Mouse (Mus musculus) ZHBTc4 (cell line): ENCODE measurements around the gene Vasn.
"Not testable (repeated sequence)": the region's sequence is repeated elsewhere in the genome, so short reads cannot be mapped to it uniquely, and the experiment has no call there.

ENCODE experiments used
- DNase-seq: peaks from one replicate; pipeline ENCODE4 v3.0.0-alpha.2; 2011; ENCODE audit warnings: low read depth, low spot score

Gene Vasn

DNA sequence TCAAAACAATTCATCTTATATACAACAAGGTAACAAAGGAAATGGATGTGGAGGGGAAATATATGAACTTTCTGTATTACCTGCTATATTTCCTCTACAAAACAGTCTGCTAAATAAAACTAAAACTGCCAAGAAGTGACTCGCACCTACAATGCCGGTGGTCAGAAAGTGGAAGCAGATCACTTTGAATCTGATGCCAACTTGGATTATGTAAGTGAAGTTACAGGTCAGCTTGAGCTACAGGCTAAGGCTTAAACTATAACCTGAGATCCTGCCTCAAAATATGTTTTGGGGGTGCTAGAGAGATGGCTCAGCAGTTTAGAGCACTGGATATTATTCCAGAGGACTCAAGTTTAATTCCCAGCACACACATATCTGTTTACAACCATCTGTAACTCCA is 26.0 kb downstream of the Vasn start:
- DNase-seq, result no peak

DNA sequence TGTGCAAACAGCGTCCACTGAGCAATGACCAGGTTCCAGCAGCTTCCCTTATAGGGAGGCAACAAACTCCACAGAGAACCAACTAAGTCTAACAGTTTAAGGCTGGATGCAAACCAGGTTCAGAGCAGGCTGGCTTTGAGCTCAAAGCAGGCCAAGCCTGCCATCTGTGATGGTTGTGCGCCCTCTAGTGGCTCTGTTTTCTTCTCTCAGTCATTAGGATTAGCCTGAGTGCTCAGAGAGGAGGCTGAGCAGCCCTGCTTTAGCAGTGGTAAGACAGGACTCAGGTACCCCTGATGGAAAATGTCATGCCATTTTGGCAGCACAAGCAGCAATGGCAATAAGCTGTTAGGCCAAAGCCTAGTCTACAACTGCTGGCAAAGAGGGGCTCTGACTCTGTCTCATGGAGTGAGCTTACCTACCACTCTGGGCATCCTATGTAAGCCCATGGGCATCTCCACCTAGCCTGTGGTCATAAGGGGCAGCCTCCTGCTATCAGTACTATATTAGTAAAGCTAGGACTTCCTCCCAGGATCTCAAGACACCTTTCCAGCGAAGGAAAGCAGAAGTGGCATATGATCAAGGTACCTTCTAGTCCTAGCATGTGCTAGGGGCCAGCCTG is 27.6 kb downstream of the Vasn start:
- peak; percentile 86 for DNase-seq

DNA sequence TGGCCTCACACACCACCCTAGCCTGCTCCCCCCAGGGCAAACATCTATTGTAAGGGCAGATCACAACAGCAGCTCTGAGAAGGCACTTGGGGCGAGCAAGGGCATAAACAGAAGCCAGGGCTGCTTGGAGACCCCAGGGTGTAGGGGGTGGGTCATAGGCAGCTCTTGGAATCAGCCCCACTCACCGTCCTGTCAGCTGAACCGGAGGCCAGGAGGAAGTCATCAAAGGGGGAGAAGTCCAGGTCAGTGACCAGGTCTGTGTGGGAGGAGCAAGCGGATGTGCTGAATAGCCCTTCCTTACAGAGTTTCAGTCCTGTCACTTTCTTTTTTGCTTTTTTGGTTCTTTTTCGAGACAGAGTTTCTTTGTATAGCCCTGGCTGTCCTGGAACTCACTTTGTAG is 30.6 kb downstream of the Vasn start:
- no peak for DNase-seq

DNA sequence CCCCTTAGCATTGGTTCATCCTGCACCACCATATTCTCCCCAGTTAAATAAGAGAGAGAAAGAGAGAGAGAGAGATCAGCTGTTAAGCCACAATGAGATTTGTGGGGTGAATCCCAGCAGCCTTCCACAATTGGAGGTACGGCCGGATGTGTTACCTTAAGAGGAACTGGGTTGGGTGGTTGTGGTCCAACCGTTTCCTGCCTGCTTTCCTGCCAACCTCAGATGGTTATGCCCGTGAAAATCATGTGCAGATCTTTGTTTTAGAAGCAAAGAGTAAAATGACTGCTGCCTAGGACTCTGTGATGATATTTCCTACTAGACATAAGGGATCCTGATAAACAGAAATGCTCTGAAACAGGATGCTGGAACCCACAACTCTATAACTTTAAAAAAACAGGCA is 34.4 kb downstream of the Vasn start:
- no peak for DNase-seq

DNA sequence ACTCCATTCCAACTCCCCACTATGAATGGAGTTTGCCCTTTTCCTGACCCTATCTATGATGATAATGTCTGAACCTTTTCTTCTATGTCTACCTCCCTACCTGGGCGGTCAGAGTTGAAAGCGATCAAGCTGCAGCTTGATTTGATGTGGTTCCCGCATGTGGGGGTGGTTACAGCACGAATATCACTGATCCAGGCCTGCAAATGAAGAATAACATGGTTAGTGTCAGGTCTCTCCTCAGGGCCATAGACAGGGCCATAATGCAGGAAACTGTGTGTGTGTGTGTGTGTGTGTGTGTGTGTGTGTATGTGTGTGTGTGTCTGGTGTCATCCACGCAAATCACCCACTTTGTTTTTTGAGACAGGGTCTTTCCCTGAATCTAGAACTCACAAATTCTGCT is 37.1 kb downstream of the Vasn start:
- DNase-seq, result no peak

DNA sequence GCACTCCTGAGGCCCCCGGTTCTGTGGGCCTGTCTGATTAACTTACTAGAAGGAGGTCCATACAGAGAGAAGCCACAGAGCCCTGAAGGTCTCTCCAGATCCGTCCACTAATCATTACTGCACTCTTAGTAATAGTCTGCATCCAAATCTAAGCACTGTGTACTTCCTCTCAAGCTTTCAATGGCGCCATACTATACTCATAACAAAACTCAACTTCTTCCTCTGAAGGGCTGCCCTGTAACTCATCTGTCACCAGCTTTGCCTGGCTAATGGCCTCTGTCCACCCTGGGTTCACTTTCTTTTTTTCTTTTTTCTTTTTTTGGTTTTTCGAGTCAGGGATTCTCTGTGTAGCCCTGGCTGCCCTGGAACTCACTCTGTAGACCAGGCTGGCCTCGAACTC is 38.3 kb downstream of the Vasn start:
- no peak for DNase-seq

DNA sequence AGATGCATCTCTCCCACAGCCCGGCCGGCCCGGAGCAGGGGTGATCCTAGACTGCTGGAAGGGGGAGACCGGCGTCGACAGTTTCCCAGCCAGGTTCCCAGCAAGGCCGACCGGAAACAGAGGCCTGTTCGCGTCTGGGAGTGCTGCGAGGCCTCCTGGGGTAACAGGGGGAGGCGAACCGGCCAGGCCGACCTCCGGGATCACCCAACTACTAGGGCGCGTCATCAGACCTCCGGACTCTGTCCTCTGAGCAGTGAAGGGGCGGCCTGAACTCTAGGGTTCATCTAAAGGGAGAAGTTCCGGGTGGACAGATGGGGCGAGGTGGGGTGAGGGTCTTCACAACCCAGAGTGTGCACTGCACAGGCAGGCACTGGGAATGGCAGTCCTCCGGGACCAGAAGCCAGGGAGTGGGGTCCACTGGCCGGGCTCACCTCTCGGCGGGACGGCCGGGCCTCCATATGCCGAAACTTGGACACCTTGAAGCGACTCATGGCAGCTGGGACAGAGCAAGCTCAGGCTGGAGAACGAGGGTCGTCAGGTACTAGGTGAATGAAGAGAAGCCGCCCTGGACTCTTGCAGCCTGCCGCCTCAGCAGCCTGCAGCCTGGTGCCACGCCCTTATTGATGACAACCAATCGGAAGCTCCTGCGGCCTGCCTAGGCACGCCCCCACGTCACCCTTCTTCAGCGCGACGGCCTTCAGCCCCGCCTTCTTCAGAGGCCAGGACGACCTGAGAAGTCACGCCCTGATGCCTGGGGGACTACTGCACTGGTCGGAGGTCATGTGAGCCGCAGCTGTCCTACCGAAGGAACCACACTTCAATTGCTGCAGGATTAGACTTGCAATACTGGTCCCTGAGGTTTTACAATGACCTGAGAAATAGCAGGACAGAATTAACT is 39.6 kb downstream of the Vasn start, which contains the start of gene Coro7:
Gene Coro7, minus strand, starts transcription at position 657 of the 898 bp plus-strand sequence.
- peak; percentile 99 for DNase-seq

DNA sequence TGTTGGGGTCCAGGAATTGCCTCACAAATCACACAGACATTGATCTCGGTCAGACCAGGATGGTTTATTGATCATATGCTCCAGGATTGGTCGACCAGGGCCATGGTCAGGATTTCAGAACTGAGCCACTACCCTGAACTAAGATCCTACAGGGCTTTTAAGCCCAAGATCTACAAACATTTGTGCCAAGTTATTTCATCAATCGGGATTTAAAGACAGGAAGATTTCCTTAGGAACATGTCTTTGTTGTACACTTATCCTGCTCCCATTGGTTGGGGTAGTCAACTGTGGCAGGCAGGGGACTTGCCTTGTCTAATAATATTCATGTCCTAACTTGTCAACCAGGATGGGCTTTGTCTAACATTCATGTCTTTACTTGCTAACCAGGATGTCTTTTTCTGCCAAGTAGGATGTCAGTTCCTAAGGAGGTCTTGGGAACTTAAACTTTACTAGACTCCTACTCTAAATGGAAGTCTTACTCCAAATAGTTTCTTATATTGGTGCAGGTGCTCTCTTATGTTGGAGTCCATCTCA is 41.2 kb downstream of the Vasn start:
- DNase-seq, result not testable (repeated sequence)

DNA sequence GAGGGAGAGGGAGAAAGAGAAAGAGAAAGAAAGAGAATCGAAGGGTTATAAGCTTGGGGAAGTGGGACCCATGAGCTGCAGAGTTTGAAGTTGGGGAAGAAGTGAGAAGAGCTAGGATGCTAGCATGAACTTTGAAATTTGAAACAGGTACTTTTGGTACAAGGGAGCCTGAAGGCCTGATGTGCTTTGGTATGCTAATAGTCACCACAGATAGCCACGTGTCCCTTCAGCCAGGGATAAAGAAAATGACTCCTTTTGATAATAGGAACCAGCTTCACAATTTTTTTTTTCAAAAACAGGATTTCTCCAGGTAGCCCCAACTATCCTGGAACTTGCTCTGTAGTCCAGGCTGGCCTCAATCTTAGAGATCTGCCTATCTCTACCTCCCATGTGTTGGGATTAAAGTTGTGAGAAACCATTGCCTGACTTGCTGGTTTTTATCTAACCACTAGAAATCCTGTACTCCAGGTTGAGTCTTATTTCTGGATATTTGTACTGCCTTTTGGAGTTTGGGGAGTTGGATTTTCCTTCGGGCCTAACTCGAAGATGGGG is 43.0 kb downstream of the Vasn start:
- DNase-seq, result no peak

DNA sequence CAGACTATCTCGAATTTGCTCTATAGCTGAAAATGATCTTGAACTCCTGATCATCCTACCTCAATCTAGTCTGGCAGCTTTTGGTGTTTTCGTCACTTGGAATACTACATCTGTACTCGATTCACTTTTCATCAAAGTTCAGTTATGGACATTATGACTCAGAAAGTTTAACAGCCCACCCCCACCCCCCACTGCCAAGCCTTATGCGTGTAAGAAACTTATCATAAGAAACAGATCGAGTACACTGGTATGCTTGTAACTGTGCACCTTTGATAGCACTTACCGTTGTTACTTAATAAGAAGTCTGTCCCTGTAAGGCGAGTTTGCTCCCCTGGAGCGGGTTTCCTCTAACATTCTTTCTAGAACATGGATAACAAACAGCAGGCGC is 43.4 kb downstream of the Vasn start:
- DNase-seq, result no peak

DNA sequence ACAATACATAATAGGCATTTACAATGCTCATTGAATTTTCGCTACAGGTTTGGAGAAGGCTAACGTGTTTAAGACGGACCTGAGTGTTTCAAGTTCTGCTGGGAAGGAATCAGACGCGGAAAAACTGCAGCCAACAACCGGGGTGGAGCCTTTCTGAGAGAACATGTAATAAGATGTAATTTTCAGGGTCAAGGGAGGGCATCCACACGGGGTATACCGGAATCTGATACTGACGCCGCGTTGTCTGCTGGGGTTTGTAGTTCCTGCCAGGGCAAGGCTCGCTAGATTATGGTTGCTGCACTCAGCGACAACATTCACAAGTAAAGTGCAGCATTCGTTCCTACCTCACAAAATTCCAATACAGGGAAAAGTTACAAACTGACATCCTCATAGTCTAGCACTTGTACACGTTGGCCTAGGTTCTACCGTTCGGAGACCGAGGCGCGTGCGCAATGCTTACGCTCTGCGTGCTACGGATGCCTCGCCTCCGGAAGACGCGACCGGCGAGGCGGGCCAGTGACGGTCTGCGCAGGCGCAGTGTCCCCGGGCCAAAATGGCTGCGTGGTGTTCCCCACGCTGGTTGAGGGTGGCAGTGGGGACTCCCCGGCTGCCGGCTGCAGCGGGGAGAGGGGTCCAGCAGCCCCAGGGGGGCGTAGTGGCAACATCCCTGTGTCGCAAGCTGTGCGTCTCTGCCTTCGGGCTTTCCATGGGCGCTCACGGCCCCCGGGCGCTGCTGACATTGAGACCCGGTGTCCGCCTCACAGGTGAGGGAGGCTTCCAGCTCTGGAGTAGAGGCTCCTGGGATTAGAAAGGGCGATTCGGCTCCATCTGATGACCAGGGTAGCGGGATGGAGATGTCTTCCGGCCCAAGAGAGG is 44.1 kb downstream of the Vasn start:
- DNase-seq, result peak; percentile 98

DNA sequence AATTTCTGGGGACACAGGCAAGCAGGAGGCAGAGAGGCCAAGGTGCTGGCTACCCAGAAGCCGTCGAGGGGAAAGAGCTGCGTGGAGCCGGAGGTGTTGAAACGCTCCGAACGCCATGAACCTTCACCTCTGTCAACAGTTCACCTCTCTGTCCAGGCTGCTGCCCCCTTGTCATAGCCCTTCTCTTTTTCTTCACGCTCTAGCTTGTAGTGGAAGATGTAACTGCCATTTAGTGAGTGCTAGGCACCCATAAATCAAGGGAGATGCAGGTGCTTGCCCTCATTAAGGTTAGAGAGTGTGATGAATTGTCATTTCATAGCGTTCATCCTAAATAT is 44.7 kb downstream of the Vasn start:
- no peak for DNase-seq

DNA sequence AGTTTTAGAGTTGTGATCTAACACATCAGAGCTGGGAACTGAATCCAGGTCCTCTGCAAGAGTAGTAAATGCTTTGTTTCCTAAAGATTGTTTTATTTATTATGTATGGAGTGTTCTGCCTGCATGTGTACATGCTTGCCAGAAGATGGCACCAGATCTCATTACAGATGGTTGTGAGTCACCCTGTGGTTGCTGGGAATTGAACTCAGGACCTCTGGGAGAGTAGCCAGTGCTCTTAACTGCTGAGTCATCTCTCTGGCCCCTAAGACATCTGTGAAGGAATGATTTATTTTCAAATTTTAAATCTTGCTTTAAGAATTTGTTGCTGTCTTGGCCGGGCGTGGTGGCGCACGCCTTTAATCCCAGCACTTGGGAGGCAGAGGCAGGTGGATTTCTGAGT is 49.6 kb downstream of the Vasn start:
- DNase-seq, result peak; percentile 32
